Mouse (Mus musculus) adrenal gland, adult 8-10 months (tissue): ENCODE results near the gene Lcn2. TPM values are rescaled to one million over a fixed set of nuclear protein-coding genes. Genes with fewer than 3 reads are reported as not detected.

Experiments used
- DNase-seq: peaks from one replicate; pipeline ENCODE4 v3.0.0; 2022
- total RNA-seq, 4 experiments: library from RNA; stranded (reverse); gene quantifications; 2 replicates each; pipeline ENCODE4 v1.2.4; 2022

The Lcn2 gene
- total RNA-seq, 4 experiments from 2014 or later: 0.32 to 3.7 (median 1.3) TPM

GRCm38 (mm10) chr2:32412742-32413531 is 24.9 kb upstream of the Lcn2 start:
- no peak for DNase-seq

- no peak for DNase-seq
These were observed 23.4 kb upstream of the Lcn2 start for GRCm38 (mm10) chr2:32411407-32411806.

- no peak for DNase-seq
These were observed 20.7 kb upstream of the Lcn2 start for GRCm38 (mm10) chr2:32408429-32409424.

GRCm38 (mm10) chr2:32407144-32407824 is 19.2 kb upstream of the Lcn2 start:
- no peak for DNase-seq

- peak; percentile 89 for DNase-seq
These were observed 16.6 kb upstream of the Lcn2 start for GRCm38 (mm10) chr2:32404663-32405062.

GRCm38 (mm10) chr2:32396695-32397094 is 8.6 kb upstream of the Lcn2 start:
- DNase-seq: no peak

GRCm38 (mm10) chr2:32395946-32396621 is 8.0 kb upstream of the Lcn2 start:
- DNase-seq: peak; percentile 91

GRCm38 (mm10) chr2:32395484-32395945 is 7.5 kb upstream of the Lcn2 start, which contains the start of gene Ptges2:
Ptges2 (plus strand) TSS chr2:32395896.
- peak; percentile 88 for DNase-seq

GRCm38 (mm10) chr2:32394973-32395372 is 6.9 kb upstream of the Lcn2 start:
- DNase-seq: no peak

- DNase-seq: no peak
These were observed 4.0 kb upstream of the Lcn2 start for GRCm38 (mm10) chr2:32392063-32392462.

- DNase-seq: no peak
These were observed 2.8 kb upstream of the Lcn2 start for GRCm38 (mm10) chr2:32390871-32391270.

- DNase-seq: no peak
These were observed 1.1 kb upstream of the Lcn2 start for GRCm38 (mm10) chr2:32389157-32389556.

- no peak for DNase-seq
These were observed 5.4 kb downstream of the Lcn2 start for GRCm38 (mm10) chr2:32382689-32383088.

GRCm38 (mm10) chr2:32381775-32382223 is 6.3 kb downstream of the Lcn2 start, which contains the start of gene 1110008P14Rik:
1110008P14Rik (minus strand) TSS chr2:32381938.
- DNase-seq: peak; percentile 93

GRCm38 (mm10) chr2:32381141-32381774 is 6.8 kb downstream of the Lcn2 start:
- DNase-seq: no peak

- DNase-seq: peak; percentile 80
These were observed 8.0 kb downstream of the Lcn2 start for GRCm38 (mm10) chr2:32380001-32380500.

GRCm38 (mm10) chr2:32376963-32377362 is 11.1 kb downstream of the Lcn2 start:
- no peak for DNase-seq

GRCm38 (mm10) chr2:32375317-32375940 is 12.6 kb downstream of the Lcn2 start:
- DNase-seq: no peak

GRCm38 (mm10) chr2:32374191-32374590 is 13.9 kb downstream of the Lcn2 start:
- no peak for DNase-seq

GRCm38 (mm10) chr2:32367315-32367714 is 20.7 kb downstream of the Lcn2 start:
- DNase-seq: no peak
